Mouse (Mus musculus) neural tube, embryonic 14.5 days (tissue): ENCODE results near the gene Naa80. TPM values are rescaled to one million over a fixed set of nuclear protein-coding genes. Genes with fewer than 3 reads are reported as not detected.

Experiments used
- ATAC-seq: fragments of 200-750 bp; cut with Nextera tagmentation; 2 replicates; pipeline ENCODE4 v1.8.0; 2017; ENCODE audit warnings: low read depth, mild to moderate bottlenecking, moderate TSS enrichment, moderate library complexity
- H3K27ac ChIP-seq: fragments of 300-500 bp; sonication (generic); 2 replicates; pipeline ENCODE4 v1.5.1; 2014; ENCODE audit warnings: low read depth, mild to moderate bottlenecking, control low read depth, low read length, moderate library complexity, mixed read lengths
- H3K27me3 ChIP-seq: fragments of 300-500 bp; sonication (generic); 2 replicates; pipeline ENCODE4 v1.6.1; 2014; ENCODE audit warnings: low read length; ENCODE audit not compliant: control insufficient read depth, insufficient read depth
- H3K36me3 ChIP-seq: fragments of 300-500 bp; sonication (generic); 2 replicates; pipeline ENCODE4 v1.6.1; 2014; ENCODE audit warnings: low read length, mixed read lengths; ENCODE audit not compliant: control insufficient read depth, insufficient read depth
- H3K4me1 ChIP-seq: fragments of 300-500 bp; sonication (generic); 2 replicates; pipeline ENCODE4 v1.6.1; 2014; ENCODE audit warnings: low read length; ENCODE audit not compliant: control insufficient read depth, insufficient read depth
- H3K4me2 ChIP-seq: fragments of 300-500 bp; sonication (generic); 2 replicates; pipeline ENCODE4 v1.6.1; 2014; ENCODE audit warnings: mild to moderate bottlenecking, low read depth, low read length, control low read depth
- H3K4me3 ChIP-seq: fragments of 300-500 bp; sonication (generic); 2 replicates; pipeline ENCODE4 v1.5.1; 2014; ENCODE audit warnings: low read depth, low read length, control low read depth, mixed read lengths
- H3K9ac ChIP-seq: fragments of 300-500 bp; sonication (generic); replicated peaks from 2 replicates; pipeline ENCODE4 v1.6.1; 2014; ENCODE audit warnings: low read depth, mild to moderate bottlenecking, control low read depth, low read length, mixed read lengths
- H3K9me3 ChIP-seq: fragments of 300-500 bp; sonication (generic); 2 replicates; pipeline ENCODE4 v1.6.1; 2016; ENCODE audit warnings: low read length; ENCODE audit not compliant: control insufficient read depth
- WGBS: fragments of 180-500 bp; shearing (Covaris S2); extraction: QIAGEN DNeasy Blood & Tissue Kit; methylation state at CpG from one replicate; pipeline ENCODE4 v1.1.7; 2014; 5-methylcytosine and 5-hydroxymethylcytosine counted together
- polyA plus RNA-seq: library from polyadenylated mRNA; unstranded; fragments of >200 nt; fragmentation: Nextera tagmentation; extraction: Ambion mirVana; gene quantifications from 2 replicates; pipeline ENCODE4 v1.2.1, GENCODE M21; 2014

Gene Naa80
- polyA plus RNA-seq, 1 experiment from 2014 or later, result 15.6 TPM

- peaks cover 72% of the 10 kb centered on the region for H3K4me1 ChIP-seq
- H3K27ac ChIP-seq, result peak overlapping the region; percentile 90
- 0 out of 2 replicates have a peak overlapping the region, but pooled peaks have one; percentile 6 for H3K4me3 ChIP-seq
- WGBS, result 67% methylated on average over 8 of the region's 8 CpGs
- no peaks in the 10 kb centered on the region for H3K36me3 ChIP-seq
- H3K9ac ChIP-seq, result peak overlapping the region; percentile 1; the same call in 1 of the 2 replicates
- H3K27me3 ChIP-seq, result no peaks in the 10 kb centered on the region
- no peaks in the 10 kb centered on the region for H3K9me3 ChIP-seq
- ATAC-seq, result no peak
- H3K4me2 ChIP-seq, result peak overlapping the region; percentile 99
These were observed 53.2 kb downstream of the Naa80 start for GRCm38 (mm10) chr9:107631861-107632260.

- H3K27ac ChIP-seq, result peak overlapping the region; percentile 90
- H3K4me2 ChIP-seq, result peak overlapping the region; percentile 99
- no peak for ATAC-seq
- no peaks in the 10 kb centered on the region for H3K9me3 ChIP-seq
- 25% methylated on average over 6 of the region's 6 CpGs for WGBS
- H3K9ac ChIP-seq, result peak overlapping the region; percentile 82
- H3K4me1 ChIP-seq, result peaks cover 71% of the 10 kb centered on the region
- H3K27me3 ChIP-seq, result no peaks in the 10 kb centered on the region
- H3K4me3 ChIP-seq, result peak overlapping the region; percentile 88
- H3K36me3 ChIP-seq, result no peaks in the 10 kb centered on the region
These were observed 53.8 kb downstream of the Naa80 start for GRCm38 (mm10) chr9:107632478-107632877.

- Histone ChIP-seq H3K4me2 (peak overlapping the region; percentile 99), H3K4me3 (peak overlapping the region; percentile 88), H3K9ac (peak overlapping the region; percentile 82), H3K4me1 (peaks cover 65% of the 10 kb centered on the region), H3K9me3 (no peaks in the 10 kb centered on the region), H3K27me3 (no peaks in the 10 kb centered on the region), H3K27ac (peak overlapping the region; percentile 90), H3K36me3 (no peaks in the 10 kb centered on the region)
- under 1% methylated on average over 33 of the region's 33 CpGs for WGBS
- ATAC-seq, result no peak
These were observed 54.5 kb downstream of the Naa80 start for GRCm38 (mm10) chr9:107633091-107633660.

Other genes starting within 250 kb of the Naa80 start
- gene Hemk1, start 240.5 kb upstream of the Naa80 start, polyA plus RNA-seq, result 15.8 and 20.1 TPM in 2 replicates
- 4.3 and 7.3 TPM in 2 replicates for gene 6430571L13Rik, start 238.3 kb upstream of the Naa80 start, polyA plus RNA-seq
- gene Cacna2d2, start 179.3 kb upstream of the Naa80 start, polyA plus RNA-seq, result 7.1 and 10.6 TPM in 2 replicates
- gene Tmem115, start 44.9 kb upstream of the Naa80 start, polyA plus RNA-seq, result 47.7 and 48.7 TPM in 2 replicates
- gene Cyb561d2, start 36.7 kb upstream of the Naa80 start, polyA plus RNA-seq, result 42.2 and 46.7 TPM in 2 replicates
- gene Nprl2, start 36.7 kb upstream of the Naa80 start, polyA plus RNA-seq, result 71.5 and 74.9 TPM in 2 replicates
- gene Zmynd10, start 31.6 kb upstream of the Naa80 start, polyA plus RNA-seq, result 1.2 and 2.0 TPM in 2 replicates
- 34.1 and 34.9 TPM in 2 replicates for gene Rassf1, start 27.3 kb upstream of the Naa80 start, polyA plus RNA-seq
- gene Tusc2, start 15.6 kb upstream of the Naa80 start, polyA plus RNA-seq, result 111 and 126 TPM in 2 replicates
- gene Hyal2, start 10.9 kb upstream of the Naa80 start, polyA plus RNA-seq, result 60.3 and 70.0 TPM in 2 replicates
- gene Hyal1, start 2.0 kb upstream of the Naa80 start, polyA plus RNA-seq, result 3.1 and 4.7 TPM in 2 replicates
- gene Hyal3, start 1.9 kb downstream of the Naa80 start, polyA plus RNA-seq, result 1.5 and 2.1 TPM in 2 replicates
- gene Ifrd2, start 8.8 kb downstream of the Naa80 start, polyA plus RNA-seq, result 15.0 and 17.8 TPM in 2 replicates
- 2.8 and 5.3 TPM in 2 replicates for gene Sema3b, start 30.3 kb downstream of the Naa80 start, polyA plus RNA-seq
- 234 and 258 TPM in 2 replicates for gene Gnai2, start 56.5 kb downstream of the Naa80 start, polyA plus RNA-seq
- gene Slc38a3, start 90.6 kb downstream of the Naa80 start, polyA plus RNA-seq, result 31.3 and 36.6 TPM in 2 replicates
- gene Gnat1, start 100.8 kb downstream of the Naa80 start, polyA plus RNA-seq, result 1.4 and 2.7 TPM in 2 replicates
- gene Sema3f, start 131.6 kb downstream of the Naa80 start, polyA plus RNA-seq, result 17.0 and 18.7 TPM in 2 replicates
- 237 and 239 TPM in 2 replicates for gene Rbm5, start 192.1 kb downstream of the Naa80 start, polyA plus RNA-seq